Comparison of ENCODE assay signal across 31 mouse cellular contexts in the genomic region with DNA sequence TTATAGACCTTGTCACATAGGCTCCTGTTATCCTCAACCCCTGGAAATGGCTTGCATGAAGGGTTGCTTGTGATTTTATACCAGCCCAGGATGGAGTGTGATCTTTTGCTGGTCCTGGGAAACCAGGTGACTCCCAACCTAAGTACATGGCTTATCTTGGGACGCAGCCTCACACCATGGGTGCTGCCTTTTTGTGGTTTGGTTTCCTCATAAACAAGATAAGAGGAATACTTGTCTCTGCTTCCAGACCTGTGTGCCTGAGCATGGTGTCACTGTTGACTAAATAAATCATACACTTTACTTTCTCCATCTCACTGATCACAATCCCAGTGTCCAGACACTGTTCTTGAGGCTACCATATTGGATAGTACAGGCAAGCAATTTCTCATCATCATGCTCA.
DNase-seq lines count a peak whose midpoint lies in the region; ATAC-seq and TF ChIP-seq lines count a peak whose summit lies in the region.
"Had no signal": no experiment of that assay in that cellular context is flagged by ENCODE, and none has a peak within 500 bp of the region (broad histone marks: within the 10 kb centered on the region; RNA-seq: fewer than 3 reads in every experiment).

No protein-coding gene starts in this region.

- no peak overlapping the region for H3K9ac ChIP-seq in liver, embryonic 15.5 days
- H3K9ac ChIP-seq: embryonic facial prominence, embryonic 13.5 days; forebrain, embryonic 12.5 days; forebrain, postnatal 0 days; hindbrain, embryonic 12.5 days; limb, embryonic 15.5 days; lung, embryonic 15.5 days had no signal

- no peak overlapping the region for H3K4me2 ChIP-seq in liver, embryonic 15.5 days
- H3K4me2 ChIP-seq: embryonic facial prominence, embryonic 13.5 days; forebrain, embryonic 12.5 days; heart, embryonic 11.5 days; hindbrain, embryonic 12.5 days; limb, embryonic 15.5 days; lung, embryonic 15.5 days had no signal

- H3K9me3 ChIP-seq in liver, embryonic 15.5 days (replicated peaks), result no peaks in the 10 kb centered on the region
- H3K9me3 ChIP-seq: embryonic facial prominence, embryonic 13.5 days; forebrain, embryonic 12.5 days; hindbrain, embryonic 12.5 days; limb, embryonic 10.5 days; limb, embryonic 15.5 days; lung, embryonic 15.5 days; megakaryocyte, embryonic 14.5 days had no signal

- TF ChIP-seq CTCF in olfactory bulb, adult 2 months (IDR thresholded peaks at IDR 0.05; ENCODE audit: insufficient read depth, low read depth, low read length), result no peak

- H3K4me1 ChIP-seq in liver, embryonic 15.5 days (replicated peaks), result peaks cover 11% of the 10 kb centered on the region
- H3K4me1 ChIP-seq in olfactory bulb, adult 2 months (ENCODE audit: control insufficient read depth, insufficient read depth, low read length), result peaks cover 10% of the 10 kb centered on the region
- H3K4me1 ChIP-seq: hindbrain, embryonic 12.5 days; limb, embryonic 10.5 days; limb, embryonic 15.5 days; lung, embryonic 15.5 days; megakaryocyte, embryonic 14.5 days had no signal

- peaks cover 16% of the 10 kb centered on the region; the same call in 1 of the 2 replicates for H3K36me3 ChIP-seq in liver, embryonic 15.5 days (replicated peaks)

- H3K4me3 ChIP-seq in liver, embryonic 15.5 days (replicated peaks), result no peak overlapping the region
- H3K4me3 ChIP-seq in olfactory bulb, adult 2 months (ENCODE audit: insufficient read depth, low read depth, low read length), result no peak overlapping the region
- H3K4me3 ChIP-seq: embryonic facial prominence, embryonic 13.5 days; erythroblast, embryonic 14.5 days; forebrain, embryonic 12.5 days; hindbrain, embryonic 12.5 days; limb, embryonic 10.5 days; limb, embryonic 15.5 days; lung, embryonic 15.5 days; megakaryocyte, embryonic 14.5 days had no signal

- peak; percentile 13 for ATAC-seq in common myeloid progenitor, adult 5-6 weeks (replicated peaks; ENCODE audit: low read depth, poor library complexity, severe bottlenecking)
- peak; percentile 79 for ATAC-seq in liver, embryonic 15.5 days (ENCODE audit: insufficient read depth)
- ATAC-seq: activated CD4-positive, CD25-positive, alpha-beta regulatory T cell, adult 4 months; intestine, embryonic 16.5 days had no signal

- no peaks in the 10 kb centered on the region for H3K27me3 ChIP-seq in liver, embryonic 15.5 days
- H3K27me3 ChIP-seq: embryonic facial prominence, embryonic 13.5 days; forebrain, embryonic 12.5 days; hindbrain, embryonic 12.5 days; limb, embryonic 15.5 days; lung, embryonic 15.5 days; megakaryocyte, embryonic 14.5 days had no signal

- TF ChIP-seq POLR2A in olfactory bulb, adult 2 months (IDR thresholded peaks at IDR 0.05; ENCODE audit: insufficient read depth, low read depth, low read length), result no peak

- H3K27ac ChIP-seq in liver, embryonic 15.5 days (replicated peaks), result no peak overlapping the region
- 0 out of 2 replicates have a peak overlapping the region, but pooled peaks have one; percentile 27 for H3K27ac ChIP-seq in olfactory bulb, adult 2 months (ENCODE audit: insufficient read depth, low read depth, low read length)
- H3K27ac ChIP-seq: embryonic facial prominence, embryonic 13.5 days; forebrain, embryonic 12.5 days; hindbrain, embryonic 12.5 days; limb, embryonic 10.5 days; limb, embryonic 15.5 days; lung, embryonic 15.5 days had no signal

- DNase-seq in liver, result peak; percentile 46
- no peak for DNase-seq in adrenal gland, postnatal 36 days
- DNase-seq in gastrocnemius, postnatal 10 days, result no peak
- no peak for DNase-seq in neural tube, embryonic 10.5 days (ENCODE audit: extremely low spot score, low spot score)
- DNase-seq: adrenal gland, adult 8-10 months; B cell, adult 2 months; cerebellum, adult 11 months; cerebellum, adult 9-10 months; forebrain, postnatal 0 days; gastrocnemius, postnatal 14 days; heart, postnatal 36 days; kidney, adult 9 months; kidney, postnatal 10 days; layer of hippocampus, adult 9-11 months; midbrain, embryonic 14.5 days; thymus, adult 18-20 months; thymus, postnatal 25 days had no signal

- 27% methylated on average over 1 of the region's 1 CpGs for WGBS in liver, embryonic 15.5 days (ENCODE audit: insufficient replicate concordance)
- 92% methylated on average over 1 of the region's 1 CpGs for WGBS in olfactory bulb, adult 2 months
